ENCODE assay signal across 8 mouse cellular contexts in the genomic region with DNA sequence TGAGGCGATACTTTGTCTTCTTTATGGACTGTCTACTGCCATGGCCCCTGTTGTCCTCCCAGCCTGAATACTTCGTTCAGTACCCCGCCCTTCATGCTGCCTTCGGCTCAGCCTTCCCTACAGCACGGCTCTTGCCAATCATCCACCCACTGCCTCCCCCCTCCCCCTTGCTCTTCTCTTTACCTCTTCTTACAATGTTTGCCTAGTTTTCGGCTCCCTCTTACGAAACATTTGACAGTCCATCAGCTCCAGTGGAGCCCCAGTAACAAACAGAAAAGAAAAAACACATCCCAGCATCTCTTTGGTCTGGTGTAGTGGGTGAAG. TPM values are rescaled to one million over a fixed set of nuclear protein-coding genes. Genes with fewer than 3 reads are reported as not detected.
A peak's percentile ranks its signal among the peaks of the same experiment; 100 is the strongest.
DNase-seq lines count a peak whose midpoint lies in the region; ATAC-seq and TF ChIP-seq lines count a peak whose summit lies in the region.

No protein-coding gene starts in this region.

- peak; percentile 80 for ATAC-seq in neural tube, embryonic 11.5 days (ENCODE audit: insufficient read depth, low FRiP score, low TSS enrichment)
- 0 out of 2 replicates have a peak, but pooled peaks have one; percentile 39 for ATAC-seq in liver, embryonic 11.5 days (replicated peaks; ENCODE audit: low FRiP score)

- H3K4me1 ChIP-seq in heart, adult 2 months (ENCODE audit: control insufficient read depth, insufficient read depth, low read length) = no peaks in the 10 kb centered on the region
- H3K4me1 ChIP-seq in neural tube, embryonic 11.5 days (ENCODE audit: control insufficient read depth, insufficient read depth, low read length) = no peaks in the 10 kb centered on the region
- H3K4me1 ChIP-seq in liver, embryonic 11.5 days (replicated peaks; ENCODE audit: control insufficient read depth, insufficient read depth, low read length) = no peaks in the 10 kb centered on the region

- no peak for TF ChIP-seq POLR2A in heart, adult 2 months (IDR thresholded peaks at IDR 0.05; ENCODE audit: insufficient read depth, low read depth, low read length)

- no peaks in the 10 kb centered on the region for H3K9me3 ChIP-seq in neural tube, embryonic 11.5 days (ENCODE audit: control insufficient read depth, low read length)
- no peaks in the 10 kb centered on the region for H3K9me3 ChIP-seq in liver, embryonic 11.5 days (ENCODE audit: control insufficient read depth, low read length)

- 0 out of 2 replicates have a peak overlapping the region, but pooled peaks have one; percentile 6 for H3K9ac ChIP-seq in heart, adult 2 months (ENCODE audit: low read depth, low read length)
- H3K9ac ChIP-seq in neural tube, embryonic 11.5 days (ENCODE audit: low read length) = no peak overlapping the region
- H3K9ac ChIP-seq in liver, embryonic 11.5 days (ENCODE audit: low read depth, low read length) = no peak overlapping the region

- no peaks in the 10 kb centered on the region for H3K27me3 ChIP-seq in heart, adult 2 months (ENCODE audit: control insufficient read depth, insufficient read depth, low read length)
- no peaks in the 10 kb centered on the region for H3K27me3 ChIP-seq in neural tube, embryonic 11.5 days (ENCODE audit: control insufficient read depth, insufficient read depth, low read length)
- peaks cover 8% of the 10 kb centered on the region; the same call in 1 of the 2 replicates for H3K27me3 ChIP-seq in liver, embryonic 11.5 days (replicated peaks; ENCODE audit: control insufficient read depth, insufficient read depth, low read length)

- TF ChIP-seq CTCF in heart, adult 2 months (IDR thresholded peaks at IDR 0.05) = no peak

- peak overlapping the region; percentile 35 for H3K4me2 ChIP-seq in neural tube, embryonic 11.5 days (ENCODE audit: low read depth)
- no peak overlapping the region; the same call in 1 of the 2 replicates for H3K4me2 ChIP-seq in liver, embryonic 11.5 days

- no peak for TF ChIP-seq EP300 in heart, adult 2 months (IDR thresholded peaks at IDR 0.05; ENCODE audit: insufficient read depth, low read depth, low read length)

- no peaks in the 10 kb centered on the region for H3K36me3 ChIP-seq in heart, adult 2 months (ENCODE audit: control insufficient read depth, insufficient read depth, low read length)
- no peaks in the 10 kb centered on the region for H3K36me3 ChIP-seq in neural tube, embryonic 11.5 days (ENCODE audit: control insufficient read depth, insufficient read depth, low read length)
- H3K36me3 ChIP-seq in liver, embryonic 11.5 days (ENCODE audit: control insufficient read depth, insufficient read depth, low read length) = no peaks in the 10 kb centered on the region

- H3K79me2 ChIP-seq in heart, adult 2 months (replicated peaks; ENCODE audit: control insufficient read depth, insufficient read depth, low read length) = no peaks in the 10 kb centered on the region

- WGBS in heart, adult 2 months = 47% methylated on average over 7 of the region's 7 CpGs
- 17% methylated on average over 7 of the region's 7 CpGs for WGBS in neural tube, embryonic 11.5 days
- 38% methylated on average over 7 of the region's 7 CpGs for WGBS in liver, embryonic 11.5 days

- no peak overlapping the region for H3K4me3 ChIP-seq in heart, adult 2 months
- peak overlapping the region; percentile 17; the same call in 1 of the 2 replicates for H3K4me3 ChIP-seq in neural tube, embryonic 11.5 days (ENCODE audit: low read depth, low read length)
- H3K4me3 ChIP-seq in liver, embryonic 11.5 days (ENCODE audit: low read depth, low read length) = no peak overlapping the region

- intact Hi-C loops in heart, adult 2 months (cut with DNase I) = loop anchor here (10.0 kb wide), 1 partner anchor 198 kb away; a partner anchor contains a TSS

- no peak overlapping the region for H3K27ac ChIP-seq in heart, adult 2 months
- H3K27ac ChIP-seq in neural tube, embryonic 11.5 days (ENCODE audit: low read depth, low read length) = no peak overlapping the region
- H3K27ac ChIP-seq in liver, embryonic 11.5 days (ENCODE audit: low read depth, low read length) = no peak overlapping the region

- DNase-seq in heart, adult 2 months = no peak
- no peak for DNase-seq in heart, adult 9 months (ENCODE audit: low spot score in 2 of 2)
- DNase-seq in neural tube, embryonic 11.5 days (ENCODE audit: low spot score) = no peak
- no peak for DNase-seq in neural tube, embryonic 10.5 days (ENCODE audit: extremely low spot score, low spot score)
- no peak for DNase-seq in liver, embryonic 11.5 days (ENCODE audit: low spot score)
- DNase-seq in left cerebral cortex, adult 11 months (ENCODE audit: low spot score) = no peak
- no peak for DNase-seq in cerebellum, postnatal 10 days
- DNase-seq in thymus, postnatal 10 days (ENCODE audit: low spot score in 2 of 2) = no peak

RNA-seq across cellular contexts. Expression of a gene that starts 35.4 kb away (rescaled TPM):
- under 1 TPM; 0.23 to 0.29 TPM for total RNA-seq in heart, adult 2 months (2021)
- 0.29 and 0.53 TPM in 2 replicates for polyA plus RNA-seq in heart, adult 2 months (2012; rRNA removed)
- 0.22 and 0.41 TPM in 2 replicates for polyA plus RNA-seq in neural tube, embryonic 11.5 days (2014; fragmentation: Nextera tagmentation; extraction: Ambion mirVana)
- polyA plus RNA-seq in liver, embryonic 11.5 days (2014; fragmentation: Nextera tagmentation; extraction: Ambion mirVana) = 24.2 and 27.2 TPM in 2 replicates

Comparison
In these comparisons a context has a peak if more than half of its experiments do, and no peak if none do; other contexts are left out.
1. RNA of a gene that starts 35.4 kb away (polyA plus RNA-seq): 24.2 to 27.2 TPM in liver, embryonic 11.5 days; 0.29 to 0.53 TPM in heart, adult 2 months and 0.22 to 0.41 TPM in neural tube, embryonic 11.5 days; every median in the first group is over 10 times any median in the second.